Comparison of ENCODE assay signal across 8 mouse cellular contexts in the genomic region with DNA sequence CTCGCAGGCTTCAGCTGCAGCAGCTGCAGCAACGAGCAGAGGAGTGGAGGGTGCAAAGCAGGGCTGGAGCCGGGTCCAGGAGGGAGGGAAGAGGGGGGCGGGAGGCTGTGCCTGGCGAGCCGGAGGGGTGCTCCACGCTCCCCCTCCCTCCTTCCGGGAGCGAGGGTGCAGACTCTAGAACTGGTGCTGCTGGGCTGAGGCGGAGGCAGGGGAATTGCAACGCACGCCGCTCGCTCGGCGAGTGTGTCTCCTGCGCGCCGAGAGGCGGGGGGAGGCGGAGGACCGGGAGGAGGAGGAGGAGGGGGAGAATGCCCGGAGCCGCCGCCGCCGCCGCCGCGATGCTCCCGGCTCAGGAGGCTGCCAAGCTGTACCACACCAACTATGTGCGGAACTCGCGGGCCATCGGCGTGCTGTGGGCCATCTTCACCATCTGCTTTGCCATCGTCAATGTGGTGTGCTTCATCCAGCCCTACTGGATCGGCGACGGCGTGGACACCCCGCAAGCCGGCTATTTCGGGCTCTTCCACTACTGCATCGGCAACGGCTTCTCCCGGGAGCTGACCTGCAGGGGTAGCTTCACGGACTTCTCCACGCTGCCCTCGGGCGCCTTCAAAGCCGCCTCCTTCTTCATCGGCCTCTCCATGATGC. TPM values are rescaled to one million over a fixed set of nuclear protein-coding genes. Genes with fewer than 3 reads are reported as not detected.
DNase-seq lines count a peak whose midpoint lies in the region.

A gene (plus strand): TSS at position 175 of the 648 bp plus-strand sequence.

- intact Hi-C loops in heart, postnatal 10 days (cut with DNase I), result no loop called here
- intact Hi-C loops in left cerebral cortex, postnatal 10 days (cut with DNase I), result loop anchor here (5.0 kb wide), 1 partner anchor 481 kb away; no protein-coding TSS in a partner anchor

- peak; percentile 12 to 16 for DNase-seq in gastrocnemius, postnatal 4 days (ENCODE audit: low spot score in 2 of 2)
- DNase-seq in gastrocnemius, adult 18-20 months (ENCODE audit: low spot score), result no peak
- DNase-seq in adrenal gland, adult 2 months, result peak; percentile 5
- peak; percentile 55 for DNase-seq in embryo, embryonic 9.5 days (ENCODE audit: extremely low spot score)
- DNase-seq in heart, postnatal 10 days, result peak; percentile 4 to 5
- DNase-seq in left cerebral cortex, postnatal 10 days (ENCODE audit: extremely low spot score in 1 of 2, low spot score in 2 of 2), result peak; percentile 19 to 68
- peak; percentile 3 for DNase-seq in naive thymus-derived CD4-positive, alpha-beta T cell, adult 2 months (ENCODE audit: low read depth)
- no peak for DNase-seq in spleen, postnatal 10 days (ENCODE audit: low spot score in 2 of 2)

RNA-seq across cellular contexts. Expression of the gene that starts here (rescaled TPM):
- under 1 TPM in 1 of 2 experiments, not detected in 1; 0.17 TPM for total RNA-seq in gastrocnemius, postnatal 4 days (2021)
- total RNA-seq in gastrocnemius, adult 18-20 months (2021), result under 1 TPM; 0.07 to 0.09 TPM
- total RNA-seq in adrenal gland, adult 2 months (2021), result 1 to 10 TPM in 1 of 2 experiments, under 1 TPM in 1; 0.83 to 1.0 TPM
- 1.1 and 1.9 TPM in 2 replicates for polyA plus RNA-seq in adrenal gland, adult 2 months (2012; rRNA removed)
- under 1 TPM; 0.10 to 0.12 TPM for total RNA-seq in heart, postnatal 10 days (2021)
- 10 to 100 TPM; 28.1 to 33.9 TPM for total RNA-seq in left cerebral cortex, postnatal 10 days (2021)

Comparison
In these comparisons a context has a peak if more than half of its experiments do, and no peak if none do; other contexts are left out.
1. RNA of the gene that starts here (total RNA-seq): 28.1 to 33.9 TPM in left cerebral cortex, postnatal 10 days; 0.83 to 1.0 TPM in adrenal gland, adult 2 months, 0.17 TPM in gastrocnemius, postnatal 4 days, 0.10 to 0.12 TPM in heart, postnatal 10 days and 0.07 to 0.09 TPM in gastrocnemius, adult 18-20 months; every median in the first group is over 10 times any median in the second.
2. Peak in DNase-seq in gastrocnemius, postnatal 4 days; RNA of the gene not detected or under 1 TPM.
3. Peak in DNase-seq in heart, postnatal 10 days; RNA of the gene not detected or under 1 TPM.
4. DNase-seq: peak in adrenal gland, adult 2 months (single experiment), embryo, embryonic 9.5 days (single experiment), left cerebral cortex, postnatal 10 days (2 of 2) and naive thymus-derived CD4-positive, alpha-beta T cell, adult 2 months (single experiment); none in gastrocnemius, adult 18-20 months (single experiment) and spleen, postnatal 10 days (0 of 2).